Mouse (Mus musculus) intestine, embryonic 14.5 days (tissue): ENCODE measurements around the gene Ppdpf. TPM values are rescaled to one million over a fixed set of nuclear protein-coding genes. Genes with fewer than 3 reads are reported as not detected.

Source experiments
- ATAC-seq: fragments of 200-750 bp; cut with Nextera tagmentation; replicated peaks from 2 replicates; pipeline ENCODE4 v1.8.0; 2017; ENCODE audit warnings: low read depth, moderate number of reproducible peaks, moderate TSS enrichment, moderate library complexity; ENCODE audit not compliant: low FRiP score, low TSS enrichment
- DNase-seq: peaks from one replicate; pipeline ENCODE4 v3.0.0-alpha.2; 2018; ENCODE audit warnings: low spot score
- H3K27ac ChIP-seq: fragments of 300-500 bp; sonication (generic); 2 replicates; pipeline ENCODE4 v1.5.1; 2014; ENCODE audit warnings: low read depth, mild to moderate bottlenecking, control low read depth
- H3K27me3 ChIP-seq: fragments of 300-500 bp; sonication (generic); replicated peaks from 2 replicates; pipeline ENCODE4 v1.6.1; 2014; ENCODE audit warnings: low read length, control low read depth; ENCODE audit not compliant: control insufficient read depth, insufficient read depth
- H3K36me3 ChIP-seq: fragments of 300-500 bp; sonication (generic); 2 replicates; pipeline ENCODE4 v1.6.1; 2014; ENCODE audit warnings: low read length, control low read depth; ENCODE audit not compliant: control insufficient read depth, insufficient read depth
- H3K4me1 ChIP-seq: fragments of 300-500 bp; sonication (generic); replicated peaks from 2 replicates; pipeline ENCODE4 v1.6.1; 2014; ENCODE audit warnings: low read length, control low read depth, mixed read lengths; ENCODE audit not compliant: control insufficient read depth, insufficient read depth
- H3K4me2 ChIP-seq: fragments of 300-500 bp; sonication (generic); 2 replicates; pipeline ENCODE4 v1.6.1; 2014; ENCODE audit warnings: low read length
- H3K4me3 ChIP-seq: fragments of 300-500 bp; sonication (generic); 2 replicates; pipeline ENCODE4 v1.5.1; 2014; ENCODE audit warnings: low read depth, low read length, control low read depth, mixed read lengths
- H3K9ac ChIP-seq: fragments of 300-500 bp; sonication (generic); 2 replicates; pipeline ENCODE4 v1.6.1; 2014; ENCODE audit warnings: mild to moderate bottlenecking, low read length
- H3K9me3 ChIP-seq: fragments of 300-500 bp; sonication (generic); 2 replicates; pipeline ENCODE4 v1.6.1; 2016; ENCODE audit warnings: low read length, control low read depth; ENCODE audit not compliant: control insufficient read depth
- WGBS: fragments of 180-500 bp; shearing (Covaris S2); extraction: QIAGEN DNeasy Blood & Tissue Kit; methylation state at CpG from one replicate; pipeline ENCODE4 v1.1.7; 2014; 5-methylcytosine and 5-hydroxymethylcytosine counted together
- polyA plus RNA-seq: library from polyadenylated mRNA; unstranded; fragments of >200 nt; fragmentation: Nextera tagmentation; extraction: Ambion mirVana; gene quantifications from 2 replicates; pipeline ENCODE4 v1.2.1, GENCODE M21; 2014

The Ppdpf gene
- polyA plus RNA-seq, 1 experiment from 2014 or later, result 350 TPM

- WGBS, result 78% methylated on average over 20 of the region's 20 CpGs
- ATAC-seq (no peak), DNase-seq (no peak)
- Histone ChIP-seq H3K36me3 (peaks cover 30% of the 10 kb centered on the region), H3K9me3 (no peaks in the 10 kb centered on the region), H3K9ac (no peak overlapping the region), H3K27ac (no peak overlapping the region), H3K4me1 (no peaks in the 10 kb centered on the region), H3K27me3 (no peaks in the 10 kb centered on the region), H3K4me2 (no peak overlapping the region), H3K4me3 (no peak overlapping the region)
These were observed 44.1 kb downstream of the Ppdpf start for GRCm38 (mm10) chr2:181231171-181231570.

GRCm38 (mm10) chr2:181233443-181233842 lies 46.4 kb downstream of the Ppdpf start:
- ATAC-seq (no peak), DNase-seq (no peak)
- Histone ChIP-seq H3K27me3 (no peaks in the 10 kb centered on the region), H3K4me1 (no peaks in the 10 kb centered on the region), H3K36me3 (peaks cover 31% of the 10 kb centered on the region), H3K27ac (no peak overlapping the region), H3K4me2 (no peak overlapping the region), H3K9ac (no peak overlapping the region), H3K9me3 (no peaks in the 10 kb centered on the region), H3K4me3 (no peak overlapping the region)
- 91% methylated on average over 15 of the region's 15 CpGs for WGBS

DNA sequence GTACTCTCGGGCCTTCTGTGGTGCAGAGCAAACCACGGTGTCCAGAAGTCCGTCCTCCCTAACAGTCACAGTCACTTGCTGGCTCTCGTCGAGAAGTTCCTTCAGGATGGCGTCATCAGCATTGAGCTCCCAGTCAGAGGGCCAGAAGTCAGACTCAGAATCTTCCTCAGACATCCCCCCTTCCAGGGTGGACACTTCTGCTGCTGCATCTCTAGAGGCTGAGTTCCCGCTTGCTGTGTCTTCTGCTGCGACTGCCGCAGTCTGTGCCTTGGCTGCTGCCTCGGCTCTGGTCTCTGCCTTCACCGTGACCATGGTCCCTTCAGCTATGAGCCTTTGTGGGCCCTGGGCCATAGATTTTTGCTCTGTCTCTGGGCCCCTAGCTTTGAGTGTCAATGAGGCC lies 47.6 kb downstream of the Ppdpf start:
- no peak overlapping the region for H3K27ac ChIP-seq
- 86% methylated on average over 11 of the region's 11 CpGs for WGBS
- H3K4me1 ChIP-seq, result no peaks in the 10 kb centered on the region

DNA sequence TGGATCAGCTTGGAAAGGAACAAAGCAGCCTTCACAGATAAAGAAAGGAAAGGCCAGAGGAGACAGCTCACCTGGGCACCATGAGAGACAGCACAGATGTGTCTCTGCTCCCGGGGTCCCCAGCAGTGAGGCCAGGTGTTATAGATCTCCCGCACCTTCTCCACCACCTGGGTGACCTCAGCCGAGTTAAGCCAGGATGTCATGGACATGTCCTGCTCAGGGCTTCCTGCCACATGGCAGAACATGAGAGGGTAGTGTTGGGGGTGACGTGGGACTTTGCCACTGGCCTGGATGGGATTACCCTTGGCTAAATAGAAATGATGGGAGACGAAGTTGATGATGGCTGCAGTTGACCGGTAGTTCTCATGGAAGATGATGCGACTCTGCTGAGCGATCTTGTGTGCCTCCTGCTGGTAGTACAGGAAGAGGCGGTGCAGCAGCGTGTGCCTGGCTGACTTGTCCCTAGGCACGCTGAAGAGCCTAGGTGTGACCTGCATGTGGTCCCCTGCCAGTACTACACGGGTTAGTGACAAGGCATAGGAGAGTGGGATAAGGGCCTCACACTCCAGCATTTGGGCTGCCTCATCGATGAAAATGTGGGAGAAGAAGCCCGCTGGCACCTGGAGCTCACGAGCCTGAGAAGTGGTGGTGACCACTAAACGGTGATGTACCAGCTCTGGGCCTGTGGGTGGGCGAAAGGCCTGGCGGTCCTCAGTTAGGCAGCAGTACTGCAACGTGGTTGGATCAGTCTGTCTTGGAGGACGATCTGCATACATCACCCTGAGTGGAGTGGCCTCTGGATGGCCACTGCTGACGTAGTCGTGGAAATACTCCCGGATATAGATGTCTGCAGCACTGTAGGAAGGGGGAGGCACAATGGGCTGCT lies 48.9 kb downstream of the Ppdpf start:
- H3K4me1 ChIP-seq, result no peaks in the 10 kb centered on the region
- no peak overlapping the region for H3K9ac ChIP-seq
- peaks cover 17% of the 10 kb centered on the region for H3K36me3 ChIP-seq
- no peaks in the 10 kb centered on the region for H3K9me3 ChIP-seq
- no peak overlapping the region for H3K27ac ChIP-seq
- DNase-seq, result no peak
- WGBS, result 85% methylated on average over 23 of the region's 23 CpGs
- ATAC-seq, result no peak
- H3K4me2 ChIP-seq, result no peak overlapping the region
- H3K4me3 ChIP-seq, result no peak overlapping the region
- no peaks in the 10 kb centered on the region for H3K27me3 ChIP-seq

More for the DNA sequence above, 47.6 kb downstream of the Ppdpf start:
- Histone ChIP-seq H3K4me2 (no peak overlapping the region), H3K9me3 (no peaks in the 10 kb centered on the region), H3K36me3 (peaks cover 23% of the 10 kb centered on the region), H3K27me3 (no peaks in the 10 kb centered on the region), H3K9ac (no peak overlapping the region), H3K4me3 (no peak overlapping the region)
- DNase-seq, result no peak
- ATAC-seq, result no peak

- Histone ChIP-seq H3K9me3 (no peaks in the 10 kb centered on the region), H3K4me1 (peaks cover 8% of the 10 kb centered on the region; the same call in 1 of the 2 replicates), H3K36me3 (peaks cover 17% of the 10 kb centered on the region), H3K27ac (no peak overlapping the region), H3K9ac (no peak overlapping the region), H3K27me3 (no peaks in the 10 kb centered on the region), H3K4me3 (no peak overlapping the region), H3K4me2 (no peak overlapping the region)
- DNase-seq (no peak), ATAC-seq (no peak)
- WGBS, result 86% methylated on average over 17 of the region's 17 CpGs
These were observed 50.4 kb downstream of the Ppdpf start for GRCm38 (mm10) chr2:181237251-181238014.

GRCm38 (mm10) chr2:181238091-181238610 lies 51.1 kb downstream of the Ppdpf start:
- Histone ChIP-seq H3K4me2 (no peak overlapping the region), H3K4me1 (peaks cover 10% of the 10 kb centered on the region; the same call in 1 of the 2 replicates), H3K9ac (no peak overlapping the region), H3K27ac (no peak overlapping the region), H3K27me3 (no peaks in the 10 kb centered on the region), H3K9me3 (no peaks in the 10 kb centered on the region), H3K4me3 (no peak overlapping the region), H3K36me3 (peaks cover 16% of the 10 kb centered on the region)
- ATAC-seq (no peak), DNase-seq (no peak)
- 82% methylated on average over 10 of the region's 10 CpGs for whole genome bisulfite sequencing

Other genes with a start within 250 kb of the Ppdpf start
- 51.0 and 53.3 TPM in 2 replicates for gene Nkain4, start 232.5 kb upstream of the Ppdpf start, polyA plus RNA-seq
- 77.0 and 78.6 TPM in 2 replicates for gene Arfgap1, start 220.0 kb upstream of the Ppdpf start, polyA plus RNA-seq
- 0.24 and 0.26 TPM in 2 replicates for gene Col20a1, start 200.7 kb upstream of the Ppdpf start, polyA plus RNA-seq
- 2.0 and 2.1 TPM in 2 replicates for gene Chrna4, start 143.7 kb upstream of the Ppdpf start, polyA plus RNA-seq
- 2.0 and 2.4 TPM in 2 replicates for gene Kcnq2, start 51.9 kb upstream of the Ppdpf start, polyA plus RNA-seq
- 0.32 and 0.36 TPM in 2 replicates for gene Eef1a2, start 30.2 kb upstream of the Ppdpf start, polyA plus RNA-seq
- gene Ptk6, start 15.5 kb downstream of the Ppdpf start, polyA plus RNA-seq, result not detected in 2 replicates
- 0.09 TPM in 1 of 2 replicates, not detected in the other for gene Srms, start 25.9 kb downstream of the Ppdpf start, polyA plus RNA-seq
- gene Fndc11, start 32.8 kb downstream of the Ppdpf start, polyA plus RNA-seq, result not detected in 2 replicates
- gene Helz2, start 54.8 kb downstream of the Ppdpf start, polyA plus RNA-seq, result 2.6 and 2.8 TPM in 2 replicates
- gene Gmeb2, start 100.8 kb downstream of the Ppdpf start, polyA plus RNA-seq, result 16.4 and 16.6 TPM in 2 replicates
- gene Stmn3, start 127.3 kb downstream of the Ppdpf start, polyA plus RNA-seq, result 56.5 and 63.9 TPM in 2 replicates
- 53.7 and 57.1 TPM in 2 replicates for gene Rtel1, start 132.5 kb downstream of the Ppdpf start, polyA plus RNA-seq
- 34.4 and 38.2 TPM in 2 replicates for gene Zgpat, start 177.7 kb downstream of the Ppdpf start, polyA plus RNA-seq
- 50.3 and 52.6 TPM in 2 replicates for gene Arfrp1, start 178.2 kb downstream of the Ppdpf start, polyA plus RNA-seq
- 20.5 and 22.2 TPM in 2 replicates for gene Lime1, start 192.8 kb downstream of the Ppdpf start, polyA plus RNA-seq